Mouse (Mus musculus) heart, embryonic 14.5 days (tissue): ENCODE measurements around the gene Mcu. TPM values are rescaled to one million over a fixed set of nuclear protein-coding genes. Genes with fewer than 3 reads are reported as not detected.

Experiments used
- ATAC-seq: fragments of 200-750 bp; cut with Nextera tagmentation; 2 replicates; pipeline ENCODE4 v1.8.0; 2017; ENCODE audit warnings: low read depth, moderate TSS enrichment; ENCODE audit not compliant: insufficient number of reproducible peaks, insufficient read depth, low FRiP score
- H3K27ac ChIP-seq, 2 experiments: fragments of 200-500 bp in 1 of 2; fragments of 300-500 bp in 1 of 2; sonication (generic) in 1 of 2; replicated peaks in 1 of 2; 2 replicates each; pipeline ENCODE4 v1.5.1; 2012 to 2014; ENCODE audit warnings: low read depth in 2 of 2, low read length in 2 of 2, control low read depth in 1 of 2, mild to moderate bottlenecking in 1 of 2, mixed read lengths in 1 of 2; ENCODE audit not compliant: control insufficient read depth in 1 of 2, insufficient read depth in 1 of 2
- H3K27me3 ChIP-seq: fragments of 300-500 bp; sonication (generic); 2 replicates; pipeline ENCODE4 v1.6.1; 2014; ENCODE audit warnings: mild to moderate bottlenecking, low read length, control low read depth; ENCODE audit not compliant: control insufficient read depth, insufficient read depth
- H3K36me3 ChIP-seq: fragments of 300-500 bp; sonication (generic); 2 replicates; pipeline ENCODE4 v1.6.1; 2014; ENCODE audit warnings: mild to moderate bottlenecking, control low read depth, low read length, mixed read lengths; ENCODE audit not compliant: control insufficient read depth, insufficient read depth
- H3K4me1 ChIP-seq, 2 experiments: fragments of 200-500 bp in 1 of 2; fragments of 300-500 bp in 1 of 2; sonication (generic) in 1 of 2; 2 replicates each; pipeline ENCODE4 v1.6.1; 2012 to 2014; ENCODE audit warnings: low read length in 2 of 2, control low read depth in 1 of 2, mixed read lengths in 1 of 2; ENCODE audit not compliant: control insufficient read depth in 2 of 2, insufficient read depth in 2 of 2
- H3K4me2 ChIP-seq: fragments of 300-500 bp; sonication (generic); 2 replicates; pipeline ENCODE4 v1.6.1; 2014; ENCODE audit warnings: mild to moderate bottlenecking, low read length
- H3K4me3 ChIP-seq, 2 experiments: fragments of 200-500 bp in 1 of 2; fragments of 300-500 bp in 1 of 2; sonication (generic) in 1 of 2; 2 replicates each; pipeline ENCODE4 v1.5.1; 2012 to 2014; ENCODE audit warnings: low read length in 2 of 2, mild to moderate bottlenecking in 2 of 2, control low read depth in 1 of 2, low read depth in 1 of 2, moderate library complexity in 1 of 2; ENCODE audit not compliant: control insufficient read depth in 1 of 2, insufficient read depth in 1 of 2
- H3K9ac ChIP-seq: fragments of 300-500 bp; sonication (generic); 2 replicates; pipeline ENCODE4 v1.6.1; 2014; ENCODE audit warnings: mild to moderate bottlenecking, low read length
- H3K9me3 ChIP-seq: fragments of 300-500 bp; sonication (generic); 2 replicates; pipeline ENCODE4 v1.6.1; 2016; ENCODE audit warnings: low read length, control low read depth; ENCODE audit not compliant: control insufficient read depth
- WGBS: fragments of 180-500 bp; shearing (Covaris S2); extraction: QIAGEN DNeasy Blood & Tissue Kit; methylation state at CpG from one replicate; pipeline ENCODE4 v1.1.7; 2014; 5-methylcytosine and 5-hydroxymethylcytosine counted together
- polyA plus RNA-seq: library from polyadenylated mRNA; unstranded; fragments of >200 nt; fragmentation: Nextera tagmentation; extraction: Ambion mirVana; gene quantifications from 2 replicates; pipeline ENCODE4 v1.2.1, GENCODE M21; 2014

The Mcu gene
- polyA plus RNA-seq, 1 experiment from 2014 or later: 28.8 TPM

- ATAC-seq: peak; percentile 58
- peaks cover 2 to 9% of the 10 kb centered on the region in 2 experiments; a peak in 3 of 4 replicates for H3K4me1 ChIP-seq
- H3K36me3 ChIP-seq: peaks cover 37% of the 10 kb centered on the region
- H3K4me2 ChIP-seq: no peak overlapping the region
- 29% methylated on average over 5 of the region's 5 CpGs for WGBS
- no peak overlapping the region for H3K9ac ChIP-seq
- no peaks in the 10 kb centered on the region for H3K27me3 ChIP-seq
- H3K4me3 ChIP-seq: no peak overlapping the region
- H3K27ac ChIP-seq: no peak overlapping the region
- no peaks in the 10 kb centered on the region for H3K9me3 ChIP-seq
These were observed 164.7 kb downstream of the Mcu start for GRCm38 (mm10) chr10:59451839-59452238.

GRCm38 (mm10) chr10:59447546-59447945 is 168.9 kb downstream of the Mcu start:
- Histone ChIP-seq H3K27ac (peak overlapping the region; percentile 35 to 48; a peak in 2 of 4 replicates), H3K9me3 (no peaks in the 10 kb centered on the region), H3K4me1 (peaks cover 11 to 33% of the 10 kb centered on the region in 2 experiments), H3K4me3 (no peak overlapping the region), H3K4me2 (no peak overlapping the region), H3K27me3 (no peaks in the 10 kb centered on the region), H3K36me3 (peaks cover 14% of the 10 kb centered on the region), H3K9ac (no peak overlapping the region)
- WGBS: 32% methylated on average over 9 of the region's 9 CpGs
- no peak for ATAC-seq

GRCm38 (mm10) chr10:59446911-59447437 is 169.5 kb downstream of the Mcu start:
- no peak for ATAC-seq
- peaks cover 11 to 34% of the 10 kb centered on the region in 2 experiments for H3K4me1 ChIP-seq
- H3K4me3 ChIP-seq: no peak overlapping the region
- no peaks in the 10 kb centered on the region for H3K27me3 ChIP-seq
- H3K4me2 ChIP-seq: no peak overlapping the region
- no peak overlapping the region for H3K9ac ChIP-seq
- peaks cover 14% of the 10 kb centered on the region for H3K36me3 ChIP-seq
- WGBS: 67% methylated on average over 10 of the region's 10 CpGs
- H3K27ac ChIP-seq: peak overlapping the region; percentile 35 to 48; a peak in 1 of 4 replicates
- no peaks in the 10 kb centered on the region for H3K9me3 ChIP-seq

GRCm38 (mm10) chr10:59444635-59445034 is 171.9 kb downstream of the Mcu start:
- H3K36me3 ChIP-seq: no peaks in the 10 kb centered on the region; the same call in 1 of the 2 replicates
- H3K4me1 ChIP-seq: peaks cover 17 to 37% of the 10 kb centered on the region in 2 experiments
- no peak overlapping the region for H3K4me2 ChIP-seq
- H3K9me3 ChIP-seq: no peaks in the 10 kb centered on the region
- ATAC-seq: no peak
- H3K27me3 ChIP-seq: no peaks in the 10 kb centered on the region
- no peak overlapping the region for H3K9ac ChIP-seq
- H3K27ac ChIP-seq: no peak overlapping the region
- 43% methylated on average over 8 of the region's 8 CpGs for WGBS
- H3K4me3 ChIP-seq: no peak overlapping the region

- Histone ChIP-seq H3K4me1 (peaks cover 21 to 42% of the 10 kb centered on the region in 2 experiments), H3K36me3 (no peaks in the 10 kb centered on the region; the same call in 1 of the 2 replicates), H3K9ac (no peak overlapping the region), H3K4me2 (no peak overlapping the region), H3K4me3 (no peak overlapping the region), H3K27ac (no peak overlapping the region), H3K9me3 (no peaks in the 10 kb centered on the region), H3K27me3 (no peaks in the 10 kb centered on the region)
- ATAC-seq: no peak
- WGBS: 84% methylated on average over 3 of the region's 3 CpGs
These were observed 172.4 kb downstream of the Mcu start for GRCm38 (mm10) chr10:59444106-59444505.

GRCm38 (mm10) chr10:59443212-59443611 is 173.3 kb downstream of the Mcu start:
- Histone ChIP-seq H3K9me3 (no peaks in the 10 kb centered on the region), H3K4me2 (peak overlapping the region; percentile 12; the same call in 1 of the 2 replicates), H3K4me3 (no peak overlapping the region), H3K27me3 (no peaks in the 10 kb centered on the region), H3K4me1 (peaks cover 22 to 44% of the 10 kb centered on the region in 2 experiments), H3K9ac (no peak overlapping the region), H3K27ac (peak overlapping the region in 1 of 2 experiments; percentile 20; a peak in 3 of 4 replicates), H3K36me3 (no peaks in the 10 kb centered on the region)
- WGBS: 5% methylated on average over 7 of the region's 7 CpGs
- ATAC-seq: peak; percentile 18; the same call in 1 of the 2 replicates

GRCm38 (mm10) chr10:59441735-59442134 is 174.8 kb downstream of the Mcu start, which contains the start of gene Oit3:
Gene Oit3 (minus strand): TSS chr10:59441778.
- H3K9ac ChIP-seq: no peak within 1 kb of the TSS
- no peaks in the 10 kb centered on the region for H3K27me3 ChIP-seq
- H3K4me2 ChIP-seq: no peak within 1 kb of the TSS
- H3K27ac ChIP-seq: no peak within 1 kb of the TSS
- H3K36me3 ChIP-seq: no peaks in the 10 kb centered on the region
- ATAC-seq: no peak
- H3K9me3 ChIP-seq: no peaks in the 10 kb centered on the region
- H3K4me3 ChIP-seq: no peak within 1 kb of the TSS
- 54% methylated on average over 11 of the region's 11 CpGs for WGBS
- H3K4me1 ChIP-seq: peaks cover 22 to 35% of the 10 kb centered on the region in 2 experiments

GRCm38 (mm10) chr10:59440177-59440576 is 176.3 kb downstream of the Mcu start:
- no peak overlapping the region for H3K9ac ChIP-seq
- WGBS: 34% methylated on average over 6 of the region's 6 CpGs

More at GRCm38 (mm10) chr10:59440177-59440576, 176.3 kb downstream of the Mcu start:
- Histone ChIP-seq H3K36me3 (no peaks in the 10 kb centered on the region), H3K4me3 (no peak overlapping the region), H3K4me2 (no peak overlapping the region), H3K9me3 (no peaks in the 10 kb centered on the region), H3K27me3 (no peaks in the 10 kb centered on the region), H3K27ac (peak overlapping the region in 1 of 2 experiments; percentile 53; a peak in 1 of 4 replicates), H3K4me1 (peaks cover 19 to 32% of the 10 kb centered on the region in 2 experiments)
- ATAC-seq: no peak
